Mouse (Mus musculus): Measurements from ENCODE around the gene Epo. TPM values are rescaled to one million over a fixed set of nuclear protein-coding genes. Genes with fewer than 3 reads are reported as not detected.

Epo gene
- polyA plus RNA-seq, 1 experiment = not detected

- Histone ChIP-seq H3K79me2 (ENCODE audit: control insufficient read depth, insufficient read depth) (peaks cover 48% of the 10 kb centered on the region), H3ac (ENCODE audit: control insufficient read depth, insufficient read length, low read depth) (peak overlapping the region; percentile 78), H3K27me3 (ENCODE audit: control insufficient read depth, insufficient read depth, insufficient read length) (no peaks in the 10 kb centered on the region), H3K4me3 (ENCODE audit: insufficient read depth, poor library complexity, severe bottlenecking) (peak overlapping the region; percentile 74), H3K36me3 (ENCODE audit: control insufficient read depth, insufficient read depth) (peaks cover 27% of the 10 kb centered on the region), H3K79me3 (ENCODE audit: low read depth) (peaks cover 24% of the 10 kb centered on the region)
- TF ChIP-seq MYOG (IDR thresholded peaks at IDR 0.05; ENCODE audit: control insufficient read depth, extremely low read depth, insufficient read length) = no peak
These were observed 1.5 kb downstream of the Epo start for GRCm38 (mm10) chr5:137531414-137532130.

- peak overlapping the region; percentile 74 for H3K4me3 ChIP-seq (ENCODE audit: insufficient read depth, poor library complexity, severe bottlenecking)
- no peaks in the 10 kb centered on the region for H3K27me3 ChIP-seq (ENCODE audit: control insufficient read depth, insufficient read depth, insufficient read length)
- no peak for TF ChIP-seq USF1 (IDR thresholded peaks at IDR 0.05; ENCODE audit: low read depth)
- no peak for TF ChIP-seq CTCF (IDR thresholded peaks at IDR 0.05; ENCODE audit: control insufficient read depth, insufficient read depth, insufficient read length)
- no peak for TF ChIP-seq MYOD1 (IDR thresholded peaks at IDR 0.05; ENCODE audit: control insufficient read depth, insufficient read length, low read depth)
- no peak for TF ChIP-seq CEBPB (IDR thresholded peaks at IDR 0.05; ENCODE audit: low read depth)
- no peak for TF ChIP-seq MAX (IDR thresholded peaks at IDR 0.05)
- no peak for TF ChIP-seq FOSL1 (IDR thresholded peaks at IDR 0.05; ENCODE audit: insufficient read depth, low read length, poor library complexity, severe bottlenecking)
- TF ChIP-seq MYOG (IDR thresholded peaks at IDR 0.05; ENCODE audit: control insufficient read depth, extremely low read depth, insufficient read length) = no peak
- peaks cover 33% of the 10 kb centered on the region for H3K36me3 ChIP-seq (ENCODE audit: control insufficient read depth, insufficient read depth)
- H3ac ChIP-seq (ENCODE audit: control insufficient read depth, insufficient read length, low read depth) = peak overlapping the region; percentile 74
- peaks cover 24% of the 10 kb centered on the region for H3K79me3 ChIP-seq (ENCODE audit: low read depth)
- peaks cover 48% of the 10 kb centered on the region for H3K79me2 ChIP-seq (ENCODE audit: control insufficient read depth, insufficient read depth)
These were observed 2.2 kb downstream of the Epo start for GRCm38 (mm10) chr5:137530588-137531413.

DNA sequence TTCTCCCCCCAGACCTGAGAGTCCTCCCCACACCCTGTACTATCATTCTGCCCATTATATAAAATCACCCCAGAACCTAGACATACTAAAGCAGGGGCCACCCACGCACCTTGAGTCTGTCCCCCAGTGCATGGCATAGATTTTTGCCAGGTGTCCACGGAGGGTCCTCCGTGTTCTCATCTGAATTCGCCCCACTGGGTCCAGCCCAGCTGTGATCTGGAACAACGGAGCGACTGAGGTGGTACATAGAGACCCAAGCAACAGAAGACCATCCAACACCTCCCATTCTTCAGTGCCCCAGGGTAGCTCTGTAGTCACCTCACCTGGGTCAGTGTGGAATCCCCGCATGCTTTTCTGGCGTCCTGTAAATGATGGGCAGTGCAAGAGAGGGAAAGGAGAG is 3.0 kb downstream of the Epo start:
- H3K79me3 ChIP-seq (ENCODE audit: low read depth) = peaks cover 24% of the 10 kb centered on the region
- peaks cover 40% of the 10 kb centered on the region for H3K36me3 ChIP-seq (ENCODE audit: control insufficient read depth, insufficient read depth)
- no peaks in the 10 kb centered on the region for H3K27me3 ChIP-seq (ENCODE audit: control insufficient read depth, insufficient read depth, insufficient read length)
- peaks cover 48% of the 10 kb centered on the region for H3K79me2 ChIP-seq (ENCODE audit: control insufficient read depth, insufficient read depth)
- no peak overlapping the region for H3ac ChIP-seq (ENCODE audit: control insufficient read depth, insufficient read length, low read depth)
- TF ChIP-seq MAX (IDR thresholded peaks at IDR 0.05) (no peak), USF1 (IDR thresholded peaks at IDR 0.05; ENCODE audit: low read depth) (no peak), CEBPB (IDR thresholded peaks at IDR 0.05; ENCODE audit: low read depth) (no peak), FOSL1 (IDR thresholded peaks at IDR 0.05; ENCODE audit: insufficient read depth, low read length, poor library complexity, severe bottlenecking) (no peak), MYOD1 (IDR thresholded peaks at IDR 0.05; ENCODE audit: control insufficient read depth, insufficient read length, low read depth) (no peak), CTCF (IDR thresholded peaks at IDR 0.05; ENCODE audit: control insufficient read depth, insufficient read depth, insufficient read length) (no peak), MYOG (IDR thresholded peaks at IDR 0.05; ENCODE audit: control insufficient read depth, extremely low read depth, insufficient read length) (no peak)
- peak overlapping the region; percentile 74 for H3K4me3 ChIP-seq (ENCODE audit: insufficient read depth, poor library complexity, severe bottlenecking)

DNA sequence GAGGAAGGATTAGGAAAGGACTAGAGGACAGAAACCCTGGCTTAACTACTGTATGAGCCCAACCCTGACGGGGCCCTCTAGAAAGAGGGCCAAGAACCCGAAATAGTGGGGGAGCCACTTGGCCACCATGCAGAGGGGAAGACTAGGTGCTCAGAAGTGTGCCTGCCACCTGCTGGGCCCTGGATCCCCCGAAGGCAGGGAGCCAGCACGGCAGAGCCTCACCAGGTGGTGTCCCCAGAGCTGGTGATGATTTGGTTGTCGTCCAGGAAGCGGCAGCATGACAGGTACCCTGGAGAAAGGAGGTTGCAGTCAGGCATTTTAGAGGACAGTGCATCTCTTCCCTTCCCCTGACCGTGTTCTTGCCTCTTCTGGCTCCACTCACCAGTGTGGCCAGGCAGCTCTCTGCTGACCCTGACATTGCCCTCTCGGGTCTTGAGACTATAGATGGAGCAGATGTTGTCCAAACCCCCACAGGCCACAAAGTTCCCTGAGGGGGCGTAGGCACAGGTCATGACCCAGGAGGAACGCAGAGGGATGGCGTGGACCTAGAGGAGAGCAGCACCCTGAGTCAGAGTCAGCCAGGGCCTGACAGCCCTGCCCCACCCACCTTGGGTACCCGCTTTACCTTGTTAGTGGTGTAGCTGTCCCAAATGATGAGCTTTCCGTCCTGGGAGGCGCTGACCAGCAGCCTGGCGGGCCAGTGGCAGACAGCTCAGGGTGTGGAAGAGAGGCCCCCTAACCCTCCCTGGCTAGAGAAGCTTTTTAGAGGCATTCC is 3.6 kb downstream of the Epo start:
- Histone ChIP-seq H3K27me3 (ENCODE audit: control insufficient read depth, insufficient read depth, insufficient read length) (no peaks in the 10 kb centered on the region), H3ac (ENCODE audit: control insufficient read depth, insufficient read length, low read depth) (no peak overlapping the region), H3K36me3 (ENCODE audit: control insufficient read depth, insufficient read depth) (peaks cover 47% of the 10 kb centered on the region), H3K4me3 (ENCODE audit: insufficient read depth, poor library complexity, severe bottlenecking) (no peak overlapping the region), H3K79me2 (ENCODE audit: control insufficient read depth, insufficient read depth) (peaks cover 48% of the 10 kb centered on the region), H3K79me3 (ENCODE audit: low read depth) (peaks cover 24% of the 10 kb centered on the region)
- TF ChIP-seq CEBPB (IDR thresholded peaks at IDR 0.05; ENCODE audit: low read depth) (no peak), CTCF (IDR thresholded peaks at IDR 0.05; ENCODE audit: control insufficient read depth, insufficient read depth, insufficient read length) (no peak), FOSL1 (IDR thresholded peaks at IDR 0.05; ENCODE audit: insufficient read depth, low read length, poor library complexity, severe bottlenecking) (no peak), MAX (IDR thresholded peaks at IDR 0.05) (no peak), MYOG (IDR thresholded peaks at IDR 0.05; ENCODE audit: control insufficient read depth, extremely low read depth, insufficient read length) (no peak), MYOD1 (IDR thresholded peaks at IDR 0.05; ENCODE audit: control insufficient read depth, insufficient read length, low read depth) (no peak)

GRCm38 (mm10) chr5:137528247-137528968 is 4.6 kb downstream of the Epo start:
- peaks cover 48% of the 10 kb centered on the region for H3K79me2 ChIP-seq (ENCODE audit: control insufficient read depth, insufficient read depth)
- H3K79me3 ChIP-seq (ENCODE audit: low read depth) = peaks cover 24% of the 10 kb centered on the region
- H3K27me3 ChIP-seq (ENCODE audit: control insufficient read depth, insufficient read depth, insufficient read length) = no peaks in the 10 kb centered on the region
- no peak for TF ChIP-seq FOSL1 (IDR thresholded peaks at IDR 0.05; ENCODE audit: insufficient read depth, low read length, poor library complexity, severe bottlenecking)
- no peak for TF ChIP-seq MAX (IDR thresholded peaks at IDR 0.05)
- no peak for TF ChIP-seq CTCF (IDR thresholded peaks at IDR 0.05; ENCODE audit: control insufficient read depth, insufficient read depth, insufficient read length)
- no peak for TF ChIP-seq USF1 (IDR thresholded peaks at IDR 0.05; ENCODE audit: low read depth)
- no peak for TF ChIP-seq MYOG (IDR thresholded peaks at IDR 0.05; ENCODE audit: control insufficient read depth, extremely low read depth, insufficient read length)
- TF ChIP-seq MYOD1 (IDR thresholded peaks at IDR 0.05; ENCODE audit: control insufficient read depth, insufficient read length, low read depth) = no peak
- TF ChIP-seq CEBPB (IDR thresholded peaks at IDR 0.05; ENCODE audit: low read depth) = no peak
- H3ac ChIP-seq (ENCODE audit: control insufficient read depth, insufficient read length, low read depth) = no peak overlapping the region
- H3K4me3 ChIP-seq (ENCODE audit: insufficient read depth, poor library complexity, severe bottlenecking) = no peak overlapping the region
- H3K36me3 ChIP-seq (ENCODE audit: control insufficient read depth, insufficient read depth) = peaks cover 51% of the 10 kb centered on the region

Data from C2C12 (cell line).